Mouse (Mus musculus): ENCODE results near the gene Aco2.

GRCm38 (mm10) chr15:81936679-81937078 is 64.6 kb downstream of the Aco2 start, which contains the start of gene Csdc2:
- TF ChIP-seq CTCF (IDR thresholded peaks at IDR 0.05; ENCODE audit: low read depth, low read length) (no peak), POLR2A (IDR thresholded peaks at IDR 0.05; ENCODE audit: insufficient read depth, low read length) (no peak), EP300 (IDR thresholded peaks at IDR 0.05; ENCODE audit: insufficient read depth, low read depth, low read length) (no peak)

Data from ES-Bruce4 (cell line).